Comparison of ENCODE assay signal across 9 mouse cellular contexts in the genomic region with DNA sequence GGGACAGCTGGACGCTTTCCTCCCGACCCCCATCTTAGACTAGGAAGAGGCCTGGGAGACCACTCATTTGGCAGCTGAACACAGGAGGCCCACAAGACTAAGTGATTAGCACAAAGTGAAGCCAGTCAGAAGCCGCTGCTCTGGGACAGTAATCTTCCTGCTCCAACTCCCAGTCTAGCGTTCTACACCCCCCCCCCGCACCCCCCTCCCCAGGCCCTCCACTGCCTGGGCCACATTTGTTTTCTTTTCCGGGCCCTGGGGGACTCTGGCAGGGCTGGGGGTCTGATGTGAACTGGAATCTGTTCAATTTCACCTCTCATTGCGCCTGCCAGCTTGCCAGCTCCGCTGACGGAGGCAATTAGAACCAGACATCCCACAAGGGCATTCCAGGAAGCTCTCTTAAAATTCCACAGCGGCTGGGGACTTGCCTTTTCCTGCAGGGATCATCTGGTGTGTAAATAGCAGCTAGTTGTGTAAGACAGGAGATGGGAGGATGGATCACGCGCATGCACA.
A peak's percentile ranks its signal among the peaks of the same experiment; 100 is the strongest.
DNase-seq lines count a peak whose midpoint lies in the region; ATAC-seq and TF ChIP-seq lines count a peak whose summit lies in the region.
"Had no signal": no experiment of that assay in that cellular context is flagged by ENCODE, and none has a peak within 500 bp of the region (broad histone marks: within the 10 kb centered on the region; RNA-seq: fewer than 3 reads in every experiment).

No protein-coding gene starts in this region.

- no peaks in the 10 kb centered on the region for H3K79me2 ChIP-seq in C2C12 (ENCODE audit: control insufficient read depth, insufficient read depth)

- ATAC-seq in intestine, embryonic 15.5 days = peak; percentile 70
- no peak for ATAC-seq in liver, postnatal 0 days
- peak; percentile 75 for ATAC-seq in neural tube, embryonic 15.5 days (ENCODE audit: low FRiP score)
- ATAC-seq in inflammation-experienced regulatory T-cells, adult 6 months = no peak

- TF ChIP-seq EP300 in liver, postnatal 0 days (IDR thresholded peaks at IDR 0.05; ENCODE audit: low read depth) = no peak

- H3K4me3 ChIP-seq in C2C12 (ENCODE audit: insufficient read depth, poor library complexity, severe bottlenecking) = no peak overlapping the region
- no peak overlapping the region for H3K4me3 ChIP-seq in intestine, embryonic 15.5 days (replicated peaks)
- no peak overlapping the region for H3K4me3 ChIP-seq in liver, postnatal 0 days (ENCODE audit: low read depth, low read length)
- no peak overlapping the region for H3K4me3 ChIP-seq in neural tube, embryonic 15.5 days (replicated peaks)

- H3K9me3 ChIP-seq in intestine, embryonic 15.5 days = no peaks in the 10 kb centered on the region
- H3K9me3 ChIP-seq in liver, postnatal 0 days (ENCODE audit: low read length) = no peaks in the 10 kb centered on the region
- no peaks in the 10 kb centered on the region for H3K9me3 ChIP-seq in neural tube, embryonic 15.5 days (replicated peaks)

- peak overlapping the region; percentile 85 for H3K27ac ChIP-seq in intestine, embryonic 15.5 days
- H3K27ac ChIP-seq in liver, postnatal 0 days (ENCODE audit: low read depth) = no peak overlapping the region
- peak overlapping the region; percentile 33 for H3K27ac ChIP-seq in neural tube, embryonic 15.5 days (replicated peaks)
- H3K27ac ChIP-seq: liver, embryonic 14.5 days had no signal

- peak overlapping the region; percentile 7 for H3ac ChIP-seq in C2C12 (ENCODE audit: control insufficient read depth, insufficient read length, low read depth)

- no peak overlapping the region for H3K9ac ChIP-seq in intestine, embryonic 15.5 days
- no peak overlapping the region for H3K9ac ChIP-seq in liver, postnatal 0 days (replicated peaks)
- H3K9ac ChIP-seq in neural tube, embryonic 15.5 days (replicated peaks) = no peak overlapping the region
- H3K9ac ChIP-seq: liver, embryonic 14.5 days had no signal

- peak; percentile 80 for DNase-seq in ZHBTc4 (ENCODE audit: low read depth, low spot score)
- peak; percentile 61 to 71 for DNase-seq in heart, adult 18-20 months
- no peak for DNase-seq in liver, postnatal 0 days
- no peak for DNase-seq in ovary, postnatal 10 days (ENCODE audit: low spot score)

- H3K27me3 ChIP-seq in C2C12 (ENCODE audit: control insufficient read depth, insufficient read depth, insufficient read length) = no peaks in the 10 kb centered on the region
- no peaks in the 10 kb centered on the region for H3K27me3 ChIP-seq in intestine, embryonic 15.5 days (replicated peaks)
- no peaks in the 10 kb centered on the region; the same call in 1 of the 2 replicates for H3K27me3 ChIP-seq in liver, postnatal 0 days (ENCODE audit: insufficient read depth, low read length)
- H3K27me3 ChIP-seq in neural tube, embryonic 15.5 days (replicated peaks) = peaks cover 66% of the 10 kb centered on the region

- no peak for TF ChIP-seq CTCF in C2C12 (IDR thresholded peaks at IDR 0.05; ENCODE audit: control insufficient read depth, insufficient read depth, insufficient read length)
- TF ChIP-seq CTCF in liver, postnatal 0 days (IDR thresholded peaks at IDR 0.05; ENCODE audit: low read depth) = no peak

- H3K36me3 ChIP-seq in C2C12 (ENCODE audit: control insufficient read depth, insufficient read depth) = no peaks in the 10 kb centered on the region
- H3K36me3 ChIP-seq in intestine, embryonic 15.5 days = no peaks in the 10 kb centered on the region
- no peaks in the 10 kb centered on the region for H3K36me3 ChIP-seq in liver, postnatal 0 days (replicated peaks; ENCODE audit: insufficient read depth, low read length)
- H3K36me3 ChIP-seq in neural tube, embryonic 15.5 days = no peaks in the 10 kb centered on the region

- WGBS in intestine, embryonic 15.5 days = 14% methylated on average over 12 of the region's 12 CpGs
- WGBS in liver, postnatal 0 days (ENCODE audit: insufficient replicate concordance) = 17% methylated on average over 11 of the region's 12 CpGs
- WGBS in neural tube, embryonic 15.5 days = 8% methylated on average over 12 of the region's 12 CpGs

- H3K79me3 ChIP-seq in C2C12 (ENCODE audit: low read depth) = no peaks in the 10 kb centered on the region

- peak overlapping the region; percentile 37 for H3K4me2 ChIP-seq in intestine, embryonic 15.5 days (replicated peaks)
- peak overlapping the region; percentile 14; the same call in 1 of the 2 replicates for H3K4me2 ChIP-seq in liver, postnatal 0 days (ENCODE audit: low read depth, low read length)
- peak overlapping the region; percentile 29 for H3K4me2 ChIP-seq in neural tube, embryonic 15.5 days

- peaks cover 23% of the 10 kb centered on the region for H3K4me1 ChIP-seq in intestine, embryonic 15.5 days (replicated peaks)
- peaks cover 11% of the 10 kb centered on the region for H3K4me1 ChIP-seq in liver, postnatal 0 days (ENCODE audit: insufficient read depth)
- peaks cover 19% of the 10 kb centered on the region for H3K4me1 ChIP-seq in neural tube, embryonic 15.5 days

TF ChIP-seq in C2C12, 6 proteins besides CTCF, POLR2A, EP300 and RAD21:
- peak; percentile 59 for TF ChIP-seq CEBPB (IDR thresholded peaks at IDR 0.05; ENCODE audit: low read depth)
- TF ChIP-seq USF1 (IDR thresholded peaks at IDR 0.05; ENCODE audit: low read depth) = no peak
- no peak for TF ChIP-seq FOSL1 (IDR thresholded peaks at IDR 0.05; ENCODE audit: insufficient read depth, low read length, poor library complexity, severe bottlenecking)
- TF ChIP-seq MYOD1 (IDR thresholded peaks at IDR 0.05; ENCODE audit: control insufficient read depth, insufficient read length, low read depth) = no peak
- TF ChIP-seq MAX (IDR thresholded peaks at IDR 0.05) = no peak
- TF ChIP-seq MYOG (IDR thresholded peaks at IDR 0.05; ENCODE audit: control insufficient read depth, extremely low read depth, insufficient read length) = no peak

Comparison
In these comparisons a context has a peak if more than half of its experiments do, and no peak if none do; other contexts are left out.
1. DNase-seq: peak in ZHBTc4 (single experiment) and heart, adult 18-20 months (2 of 2); none in liver, postnatal 0 days (single experiment) and ovary, postnatal 10 days (single experiment).
2. ATAC-seq: peak in intestine, embryonic 15.5 days (single experiment) and neural tube, embryonic 15.5 days (single experiment); none in liver, postnatal 0 days (single experiment) and inflammation-experienced regulatory T-cells, adult 6 months (single experiment).
3. Peak in every context shown above with its lines, with median percentiles within 50 percentile points of each other: H3K4me2 ChIP-seq.